Mouse (Mus musculus) myocyte (in vitro differentiated cells): ENCODE data around the gene Preb.

Experiments
- CEBPB ChIP-seq: IDR thresholded peaks from 2 replicates; pipeline ENCODE4 v1.6.1; 2011; ENCODE audit warnings: mild to moderate bottlenecking, moderate library complexity; ENCODE audit not compliant: poor library complexity, insufficient read depth, severe bottlenecking
- POLR2A ChIP-seq: IDR thresholded peaks from one replicate; pipeline ENCODE4 v1.6.1; 2011; ENCODE audit warnings: low read depth, mild to moderate bottlenecking, control low read depth, moderate library complexity; ENCODE audit not compliant: insufficient read length
- POLR2AphosphoS2 ChIP-seq: IDR thresholded peaks from one replicate; pipeline ENCODE4 v1.6.1; 2011; ENCODE audit warnings: low read depth, control low read depth; ENCODE audit not compliant: insufficient read length
- TCF12 ChIP-seq: IDR thresholded peaks from one replicate; pipeline ENCODE4 v1.6.1; 2011; ENCODE audit warnings: mild to moderate bottlenecking, control low read depth; ENCODE audit not compliant: poor library complexity, insufficient read depth, severe bottlenecking

DNA sequence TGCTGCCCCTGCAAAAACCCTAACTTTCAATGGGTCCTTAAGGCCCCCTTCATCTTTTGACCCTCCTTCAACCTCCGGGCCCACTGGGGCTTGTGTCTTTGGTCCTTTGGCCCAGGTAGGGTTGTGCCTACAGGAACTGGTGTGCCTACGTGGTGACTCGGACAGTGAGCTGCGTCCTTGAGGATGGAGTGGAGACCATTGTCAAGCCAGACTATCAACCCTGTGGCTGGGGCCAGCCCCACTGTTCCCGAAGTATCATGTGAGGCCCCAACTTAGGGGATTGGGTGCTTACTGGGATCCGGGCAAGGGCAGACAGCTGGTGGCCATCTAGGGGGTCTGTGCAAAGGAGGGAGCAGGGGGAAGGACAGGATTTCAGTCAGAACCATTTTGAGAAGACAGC is 45.3 kb downstream of the Preb start:
- no peak for TF ChIP-seq TCF12
- TF ChIP-seq POLR2AphosphoS2 = no peak
- no peak for TF ChIP-seq CEBPB
- no peak for TF ChIP-seq POLR2A
